Mouse (Mus musculus) right cerebral cortex, postnatal 10 days (tissue): Measurements from ENCODE around the gene Ghdc.

Source experiments
- DNase-seq, 2 experiments: peaks; one replicate each; pipeline ENCODE4 v3.0.0; 2021; ENCODE audit warnings: low spot score in 2 of 2

Gene Ghdc

DNA sequence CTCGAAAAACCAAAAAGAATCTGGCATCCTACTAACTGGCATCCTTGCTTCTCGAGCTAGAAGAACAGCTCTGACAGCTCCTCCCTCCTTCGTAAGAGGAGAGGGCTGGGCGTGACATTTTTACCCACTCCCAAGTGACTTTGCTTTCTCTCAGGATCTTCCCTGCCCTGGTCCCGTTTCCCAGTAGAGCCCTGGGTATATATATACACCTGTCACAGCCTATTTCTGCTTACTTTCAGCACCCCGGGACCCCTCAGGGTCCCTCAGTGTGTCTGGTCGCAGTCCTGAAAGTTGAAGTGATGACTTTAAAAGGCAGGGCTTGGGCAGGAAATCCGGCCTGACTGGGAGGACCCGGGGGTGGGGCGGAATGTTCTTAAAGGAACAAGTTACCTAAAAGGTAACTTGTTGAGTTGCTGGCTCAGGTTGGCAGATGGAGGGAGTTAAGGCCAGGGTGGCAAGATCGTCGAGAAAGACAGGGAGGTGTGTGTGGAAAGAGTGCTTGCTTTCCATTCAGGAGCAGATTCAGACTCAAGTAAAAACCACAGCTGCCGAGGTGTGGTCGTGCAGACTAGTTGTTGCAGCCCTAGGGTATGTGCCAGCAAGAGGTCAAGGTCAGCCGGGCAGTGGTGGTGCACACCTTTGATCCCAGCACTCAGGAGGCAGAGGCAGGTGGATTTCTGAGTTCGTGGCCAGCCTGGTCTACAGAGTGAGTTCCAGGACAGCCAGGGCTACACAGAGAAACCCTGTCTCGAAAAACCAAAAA, at the start of gene Ghdc:
TSS of gene Ghdc (minus strand) at position 312 of the 763 bp plus-strand sequence.
- peak; percentile 87 to 88 for DNase-seq

- no peak for DNase-seq
These were observed 49.3 kb upstream of the Ghdc start for GRCm38 (mm10) chr11:100820047-100820446.

GRCm38 (mm10) chr11:100819626-100820025, 48.9 kb upstream of the Ghdc start:
- DNase-seq = no peak

DNA sequence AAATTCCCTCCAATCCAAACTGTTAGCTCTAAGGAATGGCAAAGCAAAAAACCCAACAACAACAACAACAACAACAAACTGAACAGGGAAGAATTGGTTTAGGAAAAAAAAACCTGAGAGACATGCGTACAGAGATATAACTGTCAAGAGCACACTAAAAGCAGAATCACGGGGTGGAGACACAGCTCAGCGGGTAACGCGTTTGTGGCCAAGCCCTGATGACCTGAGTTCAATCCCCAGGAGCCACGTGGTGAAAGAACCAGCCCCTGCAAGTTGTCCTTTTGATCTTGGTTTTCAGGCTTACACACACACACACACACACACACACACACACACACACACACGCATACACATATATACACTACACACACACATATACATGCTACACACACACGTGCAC, 48.3 kb upstream of the Ghdc start:
- no peak for DNase-seq

GRCm38 (mm10) chr11:100818359-100819012, 47.7 kb upstream of the Ghdc start:
- DNase-seq = no peak

DNA sequence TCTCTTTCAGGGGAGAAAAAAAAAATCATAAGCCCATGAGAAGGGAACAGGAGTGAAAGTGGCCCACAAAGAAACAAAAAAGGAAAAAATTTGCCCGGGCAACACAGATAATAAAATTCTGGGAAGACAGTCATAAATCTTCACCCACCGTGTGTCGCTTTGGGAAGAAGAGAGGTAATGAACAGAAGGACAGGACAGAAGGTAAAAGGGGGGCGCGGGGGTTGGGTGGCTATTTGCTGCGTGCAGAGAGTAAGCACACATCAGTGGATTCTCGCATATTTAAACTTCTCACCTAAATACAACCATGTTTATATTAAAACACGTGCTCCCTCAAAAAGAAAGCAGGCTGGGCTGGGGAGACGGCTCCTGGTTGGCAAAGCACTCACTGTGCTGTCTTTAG, 46.6 kb upstream of the Ghdc start:
- no peak for DNase-seq

- no peak for DNase-seq
These were observed 46.0 kb upstream of the Ghdc start for GRCm38 (mm10) chr11:100816801-100817200.

DNA sequence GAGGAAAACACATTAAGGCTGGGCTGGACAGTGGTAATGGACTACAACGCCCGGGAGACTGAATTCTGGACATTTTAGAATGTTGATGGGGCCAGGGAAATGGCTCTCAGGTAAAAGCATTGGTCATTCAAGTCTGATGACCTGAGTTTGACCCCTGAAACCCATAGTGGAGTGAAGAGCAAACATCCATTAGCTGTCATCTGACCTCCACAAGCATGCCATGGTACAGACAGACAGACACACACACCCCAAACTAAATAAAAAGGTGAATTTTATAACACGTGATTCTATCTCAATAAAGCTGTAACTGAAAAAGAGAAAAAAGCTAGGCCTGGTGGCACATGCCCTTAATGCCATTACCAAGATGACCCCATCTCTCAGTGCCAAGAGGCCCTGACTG, 45.6 kb upstream of the Ghdc start:
- DNase-seq = no peak

- no peak for DNase-seq
These were observed 43.7 kb upstream of the Ghdc start for GRCm38 (mm10) chr11:100814498-100814897.

- DNase-seq = no peak
These were observed 40.4 kb upstream of the Ghdc start for GRCm38 (mm10) chr11:100811132-100811531.

GRCm38 (mm10) chr11:100810516-100810915, 39.8 kb upstream of the Ghdc start:
- DNase-seq = no peak

DNA sequence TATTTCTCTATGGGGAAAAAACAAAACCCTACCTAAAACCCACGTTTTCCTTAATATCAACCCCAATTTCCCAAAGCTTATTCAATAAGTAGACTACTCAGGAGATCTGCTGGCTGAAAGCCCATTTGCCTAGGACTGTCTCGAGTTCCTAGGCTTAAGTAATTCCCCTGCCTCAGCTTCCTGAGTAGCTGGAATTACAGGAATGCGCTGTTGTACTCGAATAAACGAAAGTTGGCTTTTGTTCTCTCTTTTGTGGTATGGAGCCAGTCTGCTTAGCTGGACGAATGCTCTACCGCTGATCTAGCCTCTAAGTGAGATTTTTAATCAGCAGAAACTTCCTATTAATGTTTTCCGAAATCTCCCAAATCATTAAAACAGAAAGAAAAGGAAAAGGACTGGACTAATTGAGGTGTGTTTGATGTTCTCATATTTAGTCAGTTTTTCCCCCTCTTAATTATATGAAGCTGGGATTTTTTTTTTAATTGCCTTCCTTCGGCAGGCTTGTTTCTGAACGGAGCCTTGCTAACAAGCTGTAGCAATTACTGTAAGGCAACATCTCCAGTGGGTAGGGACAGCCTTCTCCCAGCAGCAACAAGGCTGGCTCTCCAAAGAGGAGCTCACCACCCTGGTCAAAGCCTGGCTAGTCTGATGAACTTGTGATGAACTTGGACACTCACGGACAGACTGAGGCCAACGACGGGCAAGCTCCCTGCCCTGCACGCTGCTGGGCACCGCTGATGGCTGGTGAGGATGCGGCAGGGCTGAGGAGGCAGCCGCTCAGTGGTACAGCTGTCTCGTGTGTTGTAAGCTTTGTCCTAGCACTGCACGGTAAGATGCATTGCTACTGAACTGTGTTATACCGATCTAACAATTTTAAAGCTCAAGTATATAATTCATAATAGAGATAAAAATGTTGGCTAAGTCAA, 35.9 kb upstream of the Ghdc start:
- DNase-seq = no peak

DNA sequence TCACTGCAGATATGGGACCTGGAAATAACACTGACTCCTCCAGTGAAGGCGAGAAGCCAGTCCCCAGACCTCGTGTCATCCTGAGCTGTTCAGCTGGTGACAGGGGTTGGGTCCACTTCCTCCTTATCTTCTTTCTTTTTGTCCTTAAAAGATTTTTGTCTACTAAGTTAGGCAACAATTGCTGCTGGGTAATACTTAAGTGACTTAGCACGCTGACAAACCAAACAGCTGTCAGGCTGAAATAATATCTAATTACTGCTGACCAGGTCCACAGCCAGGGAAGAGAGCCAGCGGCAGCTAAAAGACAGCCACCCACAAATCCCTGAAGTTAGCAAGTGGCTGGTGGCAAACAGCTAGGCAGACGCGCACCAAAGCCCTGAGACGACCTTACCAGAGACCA, 34.8 kb upstream of the Ghdc start:
- DNase-seq = no peak

DNA sequence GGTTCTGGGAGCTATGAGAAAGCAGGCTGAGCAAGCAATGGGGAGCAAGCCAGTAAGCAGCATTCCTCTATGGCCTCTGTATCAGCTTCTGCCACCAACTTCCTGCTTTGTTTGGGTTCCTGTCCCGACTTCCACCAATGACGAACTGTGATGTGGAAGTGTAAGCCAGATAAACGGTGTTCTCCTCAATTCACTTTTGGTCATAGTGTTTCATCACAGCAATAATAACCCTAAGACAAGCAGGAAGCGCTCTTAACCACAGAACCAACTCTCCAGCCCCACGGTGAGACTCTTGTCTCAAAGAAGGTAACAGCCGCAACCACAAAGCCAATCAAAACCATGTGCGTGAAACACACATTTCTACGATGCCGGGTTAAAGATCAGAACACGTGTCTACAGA, 33.7 kb upstream of the Ghdc start:
- no peak for DNase-seq

DNA sequence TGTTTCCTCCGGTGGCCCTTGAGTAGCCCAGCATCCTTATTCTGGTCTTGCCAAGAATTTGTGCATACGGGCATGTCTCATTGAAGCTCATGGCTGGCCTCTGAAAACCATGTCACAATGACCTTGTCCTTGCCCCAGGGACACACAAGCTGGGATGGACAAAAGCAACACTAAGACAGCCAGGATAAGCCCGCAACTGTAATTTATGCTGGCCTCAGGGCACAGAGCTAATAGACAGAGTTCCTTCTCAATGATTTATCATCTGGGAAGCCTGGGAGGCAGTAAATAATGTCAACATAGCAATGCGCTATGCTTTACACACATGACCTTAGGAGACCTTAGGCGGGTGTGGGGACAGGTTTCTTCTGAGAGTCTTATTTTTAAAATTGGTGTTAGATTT, 28.7 kb upstream of the Ghdc start:
- no peak for DNase-seq

GRCm38 (mm10) chr11:100796585-100796984, 25.8 kb upstream of the Ghdc start:
- DNase-seq = no peak

DNA sequence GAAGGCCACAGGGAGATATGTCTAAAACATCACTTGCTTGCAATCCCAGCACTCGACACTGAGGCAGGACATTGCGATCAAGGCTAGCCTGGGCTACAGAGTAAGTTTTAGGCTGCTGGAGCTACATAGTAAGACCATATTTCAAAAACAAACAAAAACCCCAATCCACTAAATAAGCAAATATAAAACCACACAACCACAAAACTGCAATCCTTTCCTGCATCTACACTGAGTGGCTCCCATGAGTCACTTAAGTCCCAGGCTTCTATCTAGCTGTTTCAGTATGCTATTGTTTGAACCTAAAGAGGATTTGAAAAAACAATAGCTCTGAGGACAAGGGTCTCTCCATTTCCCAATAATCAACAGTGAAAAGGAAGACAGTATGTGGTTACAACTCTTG, 24.6 kb upstream of the Ghdc start:
- DNase-seq = no peak

DNA sequence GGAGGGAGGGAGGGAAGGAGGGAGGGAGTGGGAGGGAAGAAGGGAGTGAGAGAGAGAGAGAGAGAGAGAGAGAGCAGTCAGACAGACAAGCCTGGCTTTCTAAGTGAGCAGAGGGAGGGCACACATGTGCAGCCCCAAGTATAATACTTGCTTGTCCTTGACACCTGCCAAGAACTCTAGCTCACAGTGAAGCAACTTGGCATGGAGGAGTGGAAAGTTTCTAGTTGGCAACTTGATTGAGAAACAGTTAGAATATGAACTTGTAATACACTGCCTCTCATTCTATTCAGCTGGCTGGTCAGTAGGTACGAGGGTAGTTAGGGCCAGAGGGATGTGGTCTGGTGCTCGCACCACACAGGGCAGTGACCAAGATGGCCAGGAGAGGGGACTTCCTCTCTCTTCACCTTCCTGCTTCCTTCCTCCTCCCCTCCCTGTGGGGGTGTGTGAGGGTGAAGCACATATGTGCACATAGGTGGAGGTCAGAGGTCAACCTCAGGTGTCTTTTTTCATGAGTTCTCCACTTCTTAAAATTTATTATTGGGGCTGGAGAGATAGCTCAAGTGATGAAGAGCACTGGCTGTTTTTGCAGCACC, 20.8 kb upstream of the Ghdc start:
- DNase-seq = no peak

- DNase-seq = peak; percentile 80
These were observed 19.9 kb upstream of the Ghdc start for GRCm38 (mm10) chr11:100790644-100791043.

DNA sequence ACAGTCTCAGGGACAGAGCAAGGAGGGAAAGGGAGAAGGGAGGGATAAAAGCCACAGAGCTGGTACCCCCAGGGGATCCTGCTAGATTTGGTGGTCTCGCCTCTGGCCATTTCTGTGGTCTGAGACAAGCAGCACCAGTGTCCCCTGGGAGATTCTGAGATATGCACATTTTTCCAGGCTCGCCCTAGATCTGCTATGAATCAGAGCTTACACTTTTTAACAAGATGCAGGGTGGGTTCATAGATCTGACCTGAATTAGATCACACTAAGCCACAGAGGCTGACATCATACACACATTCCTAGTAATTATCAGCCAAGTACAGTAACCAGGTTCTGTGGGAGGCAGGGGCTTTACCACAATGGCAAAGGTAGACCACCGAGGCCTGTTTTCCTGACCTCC, 18.9 kb upstream of the Ghdc start:
- no peak for DNase-seq

DNA sequence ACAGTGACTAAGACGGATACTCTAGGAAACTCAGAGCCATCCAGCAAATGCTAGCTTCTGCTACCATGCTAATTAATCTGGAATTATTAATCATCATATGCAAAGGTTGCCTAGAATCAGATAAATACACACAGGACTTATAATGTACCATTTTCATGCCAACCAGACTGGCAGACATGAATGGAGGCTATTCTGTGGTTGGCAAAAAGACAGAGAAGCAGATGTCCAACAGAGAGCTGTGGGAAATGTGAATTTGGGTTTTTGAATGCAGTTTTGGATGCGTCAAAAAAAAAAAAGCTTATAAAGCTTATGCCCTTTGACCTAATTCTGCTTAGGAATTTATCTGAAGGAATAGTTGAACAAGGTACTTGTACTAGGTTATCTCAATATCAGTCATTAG, 15.0 kb upstream of the Ghdc start:
- no peak for DNase-seq

- no peak for DNase-seq
These were observed 13.5 kb upstream of the Ghdc start for GRCm38 (mm10) chr11:100784286-100784685.
